Mouse (Mus musculus) erythroblast, embryonic 14.5 days (primary cell): ENCODE measurements around the gene Smim20.

Source experiments
- GATA1 ChIP-seq: IDR thresholded peaks from 2 replicates; pipeline ENCODE4 v1.6.1; 2012; ENCODE audit warnings: low read length, inconsistent platforms, mixed read lengths
- TAL1 ChIP-seq: IDR thresholded peaks from 3 replicates; pipeline ENCODE4 v1.6.1; 2012; ENCODE audit warnings: low read length, inconsistent platforms, mixed read lengths

GRCm38 (mm10) chr5:53225434-53225833 is 41.4 kb upstream of the Smim20 start:
- TF ChIP-seq GATA1 (no peak), TAL1 (no peak)
